Mouse (Mus musculus) ovary, postnatal 14 days (tissue): Measurements from ENCODE around the gene Ripk1.

Experiments
- DNase-seq: peaks from one replicate; pipeline ENCODE4 v3.0.0; 2022; ENCODE audit warnings: low spot score

The Ripk1 gene

GRCm38 (mm10) chr13:34002058-34003006, at the start of gene Ripk1, which contains the start of gene Serpinb6a:
Gene Ripk1, plus strand, starts transcription at chr13:34002363.
Gene Serpinb6a, minus strand, starts transcription at chr13:34002794.
- peak; percentile 72 for DNase-seq

GRCm38 (mm10) chr13:33952947-33953346, 49.2 kb upstream of the Ripk1 start:
- no peak for DNase-seq

GRCm38 (mm10) chr13:33956571-33957421, 45.4 kb upstream of the Ripk1 start:
- DNase-seq, result peak; percentile 32

- DNase-seq, result no peak
Measured at GRCm38 (mm10) chr13:33959771-33960170, 42.4 kb upstream of the Ripk1 start.

- DNase-seq, result peak; percentile 56
Measured at GRCm38 (mm10) chr13:33964206-33965046, 37.7 kb upstream of the Ripk1 start, which contains the start of gene Nqo2. Gene Nqo2, plus strand, starts transcription at chr13:33964687.

- DNase-seq, result no peak
Measured at GRCm38 (mm10) chr13:33965056-33966024, 36.8 kb upstream of the Ripk1 start.

GRCm38 (mm10) chr13:33966025-33966412, 36.1 kb upstream of the Ripk1 start:
- DNase-seq, result no peak

GRCm38 (mm10) chr13:33966574-33966973, 35.6 kb upstream of the Ripk1 start:
- no peak for DNase-seq

GRCm38 (mm10) chr13:33989625-33990024, 12.5 kb upstream of the Ripk1 start:
- DNase-seq, result no peak

GRCm38 (mm10) chr13:33995197-33995596, 7.0 kb upstream of the Ripk1 start:
- DNase-seq, result peak; percentile 54

- DNase-seq, result no peak
Measured at GRCm38 (mm10) chr13:34003058-34003457, 895 bp downstream of the Ripk1 start.

GRCm38 (mm10) chr13:34007234-34007633, 5.1 kb downstream of the Ripk1 start:
- no peak for DNase-seq

- no peak for DNase-seq
Measured at GRCm38 (mm10) chr13:34016927-34017569, 14.9 kb downstream of the Ripk1 start.

GRCm38 (mm10) chr13:34018521-34018920, 16.4 kb downstream of the Ripk1 start:
- DNase-seq, result no peak

- DNase-seq, result no peak
Measured at GRCm38 (mm10) chr13:34021998-34022397, 19.8 kb downstream of the Ripk1 start.

- DNase-seq, result no peak
Measured at GRCm38 (mm10) chr13:34032041-34032440, 29.9 kb downstream of the Ripk1 start.

- no peak for DNase-seq
Measured at GRCm38 (mm10) chr13:34035424-34035823, 33.3 kb downstream of the Ripk1 start.

GRCm38 (mm10) chr13:34036726-34037125, 34.6 kb downstream of the Ripk1 start:
- no peak for DNase-seq

- DNase-seq, result peak; percentile 82
Measured at GRCm38 (mm10) chr13:34037172-34038055, 35.3 kb downstream of the Ripk1 start, which contains the start of gene Bphl. Gene Bphl, plus strand, starts transcription at chr13:34037597.
